Mouse (Mus musculus) layer of hippocampus, postnatal 36 days (tissue): Measurements from ENCODE around the gene Lamtor2. TPM values are rescaled to one million over a fixed set of nuclear protein-coding genes. Genes with fewer than 3 reads are reported as not detected.

ENCODE experiments used
- DNase-seq, 2 experiments: peaks; one replicate each; pipeline ENCODE4 v3.0.0; 2022
- total RNA-seq, 2 experiments: library from RNA; stranded (reverse); gene quantifications; 2 replicates each; pipeline ENCODE4 v1.2.3; 2021

Gene Lamtor2
- total RNA-seq, 2 experiments from 2014 or later = 91.0 to 111 TPM

DNA sequence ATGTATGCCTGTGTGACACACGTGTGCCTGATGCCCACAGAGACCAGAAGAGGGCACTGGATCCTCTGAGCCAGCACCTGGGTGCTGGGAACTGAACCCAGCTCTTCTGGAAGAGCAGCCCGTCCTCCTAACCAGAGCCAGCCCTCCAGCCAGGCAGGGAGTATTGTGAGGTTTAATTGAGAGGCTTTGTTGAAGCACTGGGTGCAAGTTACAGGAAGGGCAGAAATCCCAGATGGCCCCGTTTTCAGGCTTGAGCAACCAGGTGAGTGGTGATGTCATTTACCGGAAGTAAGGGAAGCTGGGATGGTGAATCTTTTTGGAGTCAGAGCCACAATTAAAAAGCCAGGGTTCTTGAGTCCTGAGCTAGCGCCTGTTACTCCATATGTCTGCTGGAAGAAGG lies 27.9 kb downstream of the Lamtor2 start:
- no peak for DNase-seq

DNA sequence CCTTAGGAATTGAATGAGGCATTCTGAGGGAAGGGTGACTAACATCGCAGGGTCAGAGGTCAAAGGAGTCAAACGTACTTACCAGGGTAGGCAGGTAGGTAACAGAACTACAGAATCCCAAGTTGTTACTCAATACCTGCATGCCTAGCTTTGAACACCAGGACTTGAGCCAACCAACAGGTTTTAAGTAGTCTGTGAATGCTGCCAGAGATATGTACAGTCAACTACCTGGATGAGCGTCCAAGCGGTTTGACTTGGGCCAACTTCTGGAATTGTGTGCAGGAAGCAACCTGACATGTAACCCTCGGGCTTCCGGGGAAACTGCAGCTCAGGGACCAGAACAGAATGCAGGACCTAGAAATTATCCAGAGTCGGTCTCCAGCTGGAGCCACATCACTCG lies 29.8 kb downstream of the Lamtor2 start:
- DNase-seq = no peak

DNA sequence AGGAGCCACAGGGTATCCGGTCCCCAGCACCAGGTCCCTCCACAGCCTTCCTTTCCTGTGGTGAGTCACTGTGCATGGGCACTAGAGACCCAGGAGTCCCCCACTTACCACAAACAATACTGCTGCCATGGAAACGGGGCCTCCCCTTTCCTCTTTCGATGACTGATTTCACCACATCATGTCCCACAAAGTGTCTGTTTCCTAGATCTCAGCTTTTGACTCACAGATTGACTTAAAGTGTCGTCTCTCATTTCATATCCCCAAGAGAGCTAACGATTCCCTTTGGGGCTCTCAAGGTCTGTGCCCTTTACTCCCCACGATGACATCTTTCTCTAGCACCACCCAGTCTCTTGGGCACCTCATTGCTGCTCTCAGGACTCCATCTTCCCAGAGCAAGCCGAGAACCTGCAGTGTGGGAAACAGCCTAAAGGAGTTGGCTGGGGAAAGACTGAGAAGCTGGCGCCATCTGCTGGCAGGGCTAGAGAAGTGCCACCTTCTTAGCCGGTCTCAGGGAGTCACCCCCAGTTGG lies 31.0 kb downstream of the Lamtor2 start:
- peak; percentile 48 to 57 for DNase-seq

DNA sequence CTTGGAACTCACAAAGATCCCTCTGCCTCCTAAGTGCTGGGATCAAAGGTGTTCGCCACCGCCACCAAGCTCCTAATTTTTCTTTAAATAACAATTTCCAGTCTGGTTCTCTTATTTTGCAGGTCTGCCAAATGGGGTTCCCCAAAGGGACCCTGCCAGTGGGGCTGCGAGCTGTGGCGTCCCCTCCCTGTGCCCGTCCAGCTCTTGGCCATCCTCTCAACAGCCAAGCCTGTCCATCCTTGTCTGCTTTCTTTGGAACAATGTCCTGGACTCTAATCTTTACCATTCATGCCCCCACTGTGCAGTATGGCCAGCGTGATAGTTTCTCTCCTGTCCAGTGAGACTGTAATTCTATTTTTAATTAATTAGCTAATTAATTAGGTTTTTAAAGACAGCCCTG lies 31.7 kb downstream of the Lamtor2 start:
- no peak for DNase-seq

DNA sequence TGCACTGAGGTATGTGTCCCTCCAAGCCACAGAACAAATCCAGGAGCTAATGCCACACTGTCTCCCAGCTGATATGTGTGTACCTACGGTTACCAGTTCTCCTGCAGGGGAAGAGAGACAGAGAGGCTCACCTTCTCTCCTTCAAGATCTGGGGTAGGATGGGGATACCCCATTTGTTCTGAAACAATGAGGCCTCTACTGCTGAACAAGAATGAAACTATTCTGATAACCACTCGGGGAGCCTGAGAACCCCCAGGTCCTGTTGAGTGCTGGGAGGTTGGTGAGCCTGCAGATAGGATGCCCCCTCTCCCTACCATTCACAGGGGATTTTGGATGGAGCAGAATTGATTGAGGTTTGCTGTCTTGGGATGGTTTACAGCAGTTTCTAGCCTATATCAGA lies 32.8 kb downstream of the Lamtor2 start:
- DNase-seq = no peak

DNA sequence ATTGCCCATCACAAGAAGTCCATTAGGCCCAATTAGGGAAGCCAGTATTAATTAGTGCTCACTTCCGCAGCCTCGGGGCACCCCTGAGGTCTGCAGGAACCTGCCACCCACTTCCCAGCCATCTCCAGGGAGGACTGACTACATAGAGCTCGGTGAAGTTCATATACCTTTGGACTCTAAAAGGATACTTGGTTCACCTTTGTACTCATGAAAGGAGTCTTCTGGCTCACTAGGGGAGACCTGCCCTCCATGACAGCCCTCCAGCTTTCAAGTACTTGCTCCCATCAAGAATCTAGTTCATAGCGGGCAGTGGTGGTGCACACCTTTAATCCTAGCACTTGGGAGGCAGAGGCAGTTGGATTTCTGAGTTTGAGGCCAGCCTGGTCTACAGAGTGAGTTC lies 34.5 kb downstream of the Lamtor2 start:
- no peak for DNase-seq

DNA sequence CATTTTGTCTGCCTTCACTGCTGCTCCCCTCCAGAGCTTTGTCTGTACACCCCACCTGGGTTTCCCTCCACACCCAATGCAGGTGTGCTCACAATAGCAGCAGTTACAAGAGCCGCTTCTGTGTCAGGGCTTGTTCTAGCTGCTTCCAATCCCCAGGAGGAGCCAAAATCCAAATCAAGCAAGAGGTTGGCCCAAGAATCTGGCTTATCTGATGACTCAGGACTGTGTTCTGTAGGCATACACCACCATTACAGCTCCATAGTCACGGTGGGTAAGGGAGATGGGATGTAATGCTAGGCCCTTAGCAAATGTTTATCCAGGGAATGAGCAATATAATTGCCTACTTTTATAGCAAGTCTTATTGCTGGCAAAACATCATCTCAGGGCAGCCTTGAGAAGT lies 36.5 kb downstream of the Lamtor2 start:
- DNase-seq = no peak

DNA sequence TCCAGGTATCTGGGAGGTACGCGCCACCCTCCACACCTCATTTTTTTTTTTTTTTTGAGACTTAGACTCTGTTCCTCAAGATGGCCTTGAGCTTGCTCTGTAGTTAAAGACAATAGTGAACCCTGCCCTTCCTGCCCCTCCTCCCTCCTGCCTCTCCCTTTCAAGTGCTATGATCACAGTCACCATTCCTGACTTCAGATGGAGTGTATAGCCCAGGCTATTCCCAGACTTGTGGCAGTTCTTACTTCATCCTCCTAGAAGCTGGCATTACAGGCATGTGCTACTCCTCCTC lies 37.8 kb downstream of the Lamtor2 start:
- no peak for DNase-seq

DNA sequence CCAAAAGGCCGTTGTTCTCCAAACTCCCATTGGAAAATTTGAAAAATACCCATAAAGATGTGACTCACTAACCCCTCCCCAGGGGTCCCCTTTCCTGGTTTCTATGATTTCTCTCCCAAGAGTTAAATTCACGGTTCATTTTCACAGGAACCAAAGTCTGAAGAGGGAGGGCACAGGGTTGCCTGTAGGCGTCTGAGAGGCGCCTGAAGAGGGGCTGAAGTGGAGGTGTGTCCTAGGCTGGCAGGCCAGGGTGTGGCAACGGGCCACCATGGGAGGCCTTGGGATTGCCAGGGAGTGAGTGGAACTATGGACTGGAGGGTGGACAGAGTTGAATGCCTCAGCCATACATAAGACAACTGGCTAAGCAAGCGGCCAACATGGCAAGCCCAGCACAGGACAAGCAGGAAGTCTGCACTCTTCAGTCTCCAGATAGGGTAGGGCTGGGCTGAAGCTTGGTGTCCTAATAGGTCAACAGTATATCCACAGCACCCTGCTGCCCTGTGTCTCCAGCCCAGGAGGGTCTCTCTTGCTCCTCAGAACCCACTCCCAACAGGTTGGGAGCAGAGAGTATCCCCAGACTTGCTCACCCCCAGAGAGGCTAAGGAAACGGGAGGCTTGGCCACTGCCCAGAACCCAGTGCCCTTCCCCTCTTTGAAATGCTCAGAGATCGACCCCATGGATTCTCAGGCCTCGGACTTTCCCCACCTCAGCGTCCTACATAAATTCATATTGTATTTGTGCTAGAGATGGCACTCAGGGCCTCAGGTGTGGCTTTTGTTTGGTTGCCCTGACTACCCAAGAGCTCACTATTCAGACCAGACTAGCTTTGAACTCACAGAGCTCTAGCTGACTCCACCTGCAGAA lies 38.4 kb downstream of the Lamtor2 start:
- DNase-seq = no peak

DNA sequence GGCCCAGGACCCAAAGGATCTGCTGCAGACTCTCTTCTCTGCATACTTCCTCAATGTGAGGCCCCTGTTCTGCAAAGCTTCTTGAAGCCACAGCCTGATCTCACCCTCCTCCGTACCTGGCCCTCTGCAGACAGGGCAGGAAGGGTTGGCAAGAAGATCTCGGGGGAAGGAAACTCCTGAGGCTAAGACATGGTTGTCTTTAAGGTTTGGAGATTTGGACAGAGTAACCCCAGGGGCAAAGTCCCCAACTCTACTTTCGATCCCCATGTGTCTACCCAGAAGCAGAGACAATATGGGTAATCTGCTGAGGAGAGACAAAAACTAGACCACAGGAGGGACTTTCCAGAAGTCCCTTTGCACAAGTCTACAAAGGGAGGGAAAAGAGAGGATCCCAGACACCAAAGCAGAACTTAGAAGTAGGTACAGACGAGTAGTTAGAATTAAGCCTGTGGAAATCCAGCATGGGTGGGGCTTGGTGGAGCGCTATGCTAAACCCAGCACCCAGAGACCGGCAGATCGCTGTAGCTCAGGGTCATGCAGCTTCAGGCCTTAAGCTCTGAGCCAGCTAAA lies 39.2 kb downstream of the Lamtor2 start:
- DNase-seq = no peak

DNA sequence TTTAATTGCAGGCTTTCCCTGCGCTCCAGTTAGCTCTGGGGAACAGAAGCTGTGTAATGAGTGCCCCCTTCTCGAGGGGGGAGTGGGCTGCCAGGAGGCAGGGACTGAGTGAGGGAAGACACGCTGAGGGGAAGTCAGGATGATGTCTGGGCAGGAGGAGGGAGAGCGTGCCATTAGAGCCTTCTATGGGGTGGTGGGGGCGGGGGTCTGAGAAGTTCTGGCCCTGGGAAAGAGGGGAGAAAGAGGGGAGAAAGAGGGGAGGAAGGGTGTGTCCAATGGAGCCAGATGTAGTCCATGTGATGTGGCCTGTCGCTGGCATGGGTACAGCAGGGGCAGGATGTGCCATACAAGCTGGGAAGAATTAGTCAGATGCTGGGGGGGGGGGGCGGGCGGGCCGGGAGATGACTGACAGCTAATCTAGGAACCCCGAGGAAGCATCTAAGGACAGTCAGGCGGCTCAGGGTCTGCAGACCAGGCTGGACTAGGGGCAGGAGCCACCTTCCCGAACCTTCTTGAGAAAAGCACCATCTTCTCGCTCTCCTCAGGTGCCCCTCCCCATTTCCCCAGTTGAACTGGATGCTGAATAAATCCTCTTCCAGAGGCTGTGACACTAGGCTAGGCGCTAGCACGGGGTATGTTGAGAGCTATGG lies 39.9 kb downstream of the Lamtor2 start:
- no peak for DNase-seq

DNA sequence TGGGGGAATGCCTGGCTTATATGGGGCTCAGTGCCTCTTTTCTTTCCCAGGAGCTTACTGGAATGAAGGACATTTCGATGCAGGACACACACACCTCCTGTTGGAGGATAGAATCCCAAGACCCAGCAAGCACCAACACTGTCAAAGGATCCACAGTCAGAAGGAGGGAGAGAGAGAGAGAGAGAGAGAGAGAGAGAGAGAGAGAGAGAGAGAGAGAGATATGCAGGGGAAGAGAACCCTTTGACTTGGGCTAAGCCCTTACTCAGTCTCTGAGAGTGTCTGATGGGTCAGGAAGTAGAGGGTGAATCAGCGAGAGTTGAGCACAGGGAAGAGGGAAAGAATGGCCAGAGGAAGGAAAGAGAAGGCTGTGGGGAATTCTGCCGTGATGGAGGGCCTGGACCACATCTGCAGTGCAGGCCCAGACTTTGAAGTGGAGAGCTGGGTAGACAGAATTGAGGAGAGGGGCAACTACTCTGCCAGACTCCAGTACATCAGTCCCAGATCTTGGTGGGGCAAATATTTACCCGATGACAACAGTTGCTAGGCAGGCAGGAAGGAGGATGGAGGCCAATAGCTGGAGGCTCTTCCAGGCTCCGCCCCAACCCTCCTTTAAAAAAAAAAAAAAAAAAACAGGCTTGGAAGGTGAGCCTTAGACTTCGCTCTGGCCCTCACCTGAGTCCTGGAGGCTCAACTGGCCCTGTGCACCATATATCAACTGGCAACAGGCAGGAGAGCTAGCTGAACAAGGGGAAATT lies 40.6 kb downstream of the Lamtor2 start:
- no peak for DNase-seq

DNA sequence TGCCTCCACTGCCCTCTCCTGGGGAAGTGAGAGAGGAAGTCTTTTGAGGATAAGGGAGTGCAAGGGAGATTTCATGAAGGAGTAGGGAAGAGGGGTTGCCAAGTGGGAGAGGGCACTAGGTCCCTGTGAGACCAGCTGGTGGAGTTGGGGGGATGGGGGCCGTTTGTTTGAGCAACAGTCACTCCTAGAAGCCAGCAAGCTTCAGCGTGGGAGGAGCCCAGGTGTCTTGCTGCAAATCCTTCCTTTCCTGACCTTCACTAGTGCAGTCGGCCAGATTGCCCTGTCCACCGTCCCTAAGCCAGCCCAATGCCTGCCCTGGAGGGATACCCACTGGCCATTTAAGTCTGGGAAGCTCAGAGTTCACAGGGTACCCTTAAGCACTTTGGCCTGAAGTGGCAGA lies 41.3 kb downstream of the Lamtor2 start:
- no peak for DNase-seq

DNA sequence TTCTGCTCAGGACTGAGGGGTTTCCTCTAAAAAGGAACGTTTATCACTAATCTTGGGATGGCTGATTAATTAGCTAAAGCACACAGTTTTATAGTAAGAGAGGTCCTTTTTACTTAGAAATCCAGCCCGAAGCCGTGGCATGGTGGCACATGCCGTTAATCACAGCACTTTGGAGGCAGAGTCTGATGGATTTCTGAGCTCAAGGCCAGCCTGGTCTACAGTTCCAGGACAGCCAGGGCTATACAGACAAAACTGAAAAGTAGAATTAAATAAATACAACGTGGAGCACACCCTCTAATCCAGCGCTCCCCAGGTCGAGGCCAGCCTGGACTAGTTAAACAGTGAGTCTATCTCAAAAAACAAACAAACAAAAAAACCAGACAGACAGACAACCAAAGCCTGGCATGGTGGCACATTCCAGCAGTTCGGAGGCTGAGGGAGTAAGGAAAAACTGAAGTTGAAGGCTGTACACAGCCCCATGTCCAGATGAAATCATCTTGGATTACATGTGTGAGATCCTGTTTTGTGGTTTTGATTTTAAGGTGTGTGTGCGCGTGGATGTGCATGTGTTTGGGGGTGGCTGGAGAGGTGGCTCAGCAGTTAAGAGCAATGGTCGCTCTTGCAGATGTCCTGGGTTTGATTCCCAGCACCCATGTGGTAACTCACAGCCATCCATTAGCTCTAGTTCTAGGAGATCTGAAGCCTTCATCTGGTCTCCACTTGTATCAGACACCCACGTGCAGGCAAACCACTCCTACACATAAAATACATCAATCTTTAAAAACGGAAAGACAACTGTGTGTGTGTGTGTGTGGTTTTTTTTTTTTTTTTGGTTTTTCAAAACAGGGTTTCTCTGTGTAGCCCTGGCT lies 42.2 kb downstream of the Lamtor2 start:
- DNase-seq = no peak

DNA sequence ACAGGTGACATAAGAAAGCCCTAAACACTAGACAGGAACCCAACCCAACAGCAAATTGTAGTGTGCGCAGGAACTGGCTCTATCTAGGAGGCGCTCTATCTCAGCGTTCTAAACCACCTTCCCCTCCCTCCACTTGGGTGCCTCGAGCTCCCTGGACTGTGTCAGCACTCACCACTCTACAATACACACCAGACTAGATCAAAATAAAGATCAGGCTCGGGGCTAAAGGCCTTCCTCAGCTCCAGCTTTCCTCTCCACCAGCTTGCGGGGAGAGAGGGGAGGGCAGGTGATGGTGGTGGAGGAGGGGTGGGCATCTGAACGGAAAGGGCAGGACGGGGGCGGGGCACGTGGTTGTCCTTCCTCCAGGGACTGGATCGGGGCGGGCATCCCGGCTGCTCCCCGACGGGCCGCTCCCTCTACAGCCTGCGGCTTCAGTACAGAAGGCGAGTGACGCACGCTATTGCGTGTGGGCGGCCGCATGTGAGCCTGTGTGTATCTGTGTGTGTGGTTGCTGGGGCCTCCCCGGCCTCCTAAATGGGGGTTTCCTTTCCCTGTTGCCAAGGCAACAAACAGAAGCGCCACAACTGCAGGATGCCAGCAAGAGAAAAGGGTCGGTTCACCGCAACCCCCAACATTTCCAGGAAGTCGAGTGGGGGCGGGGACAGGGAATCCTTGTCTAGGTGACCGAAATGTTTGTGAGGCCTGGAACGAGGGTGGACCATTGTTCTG lies 43.0 kb downstream of the Lamtor2 start, which contains the start of gene Lmna:
Gene Lmna, minus strand, starts transcription at position 265 of the 729 bp plus-strand sequence.
- peak; percentile 87 to 88 for DNase-seq

DNA sequence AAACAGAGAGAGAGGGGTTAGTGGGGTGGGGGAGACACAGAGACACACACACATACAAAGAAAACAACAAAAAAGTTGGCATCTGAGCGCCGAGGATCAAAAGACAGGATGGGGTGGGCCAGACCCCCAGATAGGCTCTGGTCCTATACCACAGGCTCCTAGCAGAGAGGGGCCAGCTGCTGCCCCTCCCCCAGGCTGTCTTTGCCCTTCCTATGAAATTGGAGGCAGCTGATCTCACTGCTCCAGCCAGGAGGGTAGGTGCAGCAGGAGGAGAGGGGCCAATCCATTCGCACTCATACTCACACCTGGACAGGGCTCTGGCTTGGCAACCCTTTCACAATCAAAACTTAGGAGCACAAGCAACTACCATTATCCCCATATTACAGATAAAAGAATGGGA lies 43.6 kb downstream of the Lamtor2 start:
- DNase-seq = no peak

DNA sequence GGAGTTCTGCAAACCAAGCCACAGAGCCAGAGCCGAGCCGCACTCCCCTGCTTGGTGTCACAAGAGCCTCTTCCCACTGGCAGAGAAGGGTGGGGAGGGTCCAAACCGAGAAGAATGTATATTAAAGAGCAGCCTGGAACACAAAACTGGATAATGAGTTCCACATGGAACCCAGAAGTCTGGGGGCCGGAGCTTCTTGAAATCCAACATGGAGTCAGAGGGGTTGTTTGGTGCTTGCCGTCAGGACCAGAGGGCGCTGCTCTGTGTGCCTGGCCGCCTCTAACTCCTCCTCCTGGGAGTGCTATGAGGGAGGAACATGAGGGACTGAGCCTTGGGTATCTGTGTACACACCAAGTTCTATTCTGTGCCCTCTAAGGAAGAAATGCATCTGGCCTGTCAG lies 47.1 kb downstream of the Lamtor2 start:
- DNase-seq = no peak

DNA sequence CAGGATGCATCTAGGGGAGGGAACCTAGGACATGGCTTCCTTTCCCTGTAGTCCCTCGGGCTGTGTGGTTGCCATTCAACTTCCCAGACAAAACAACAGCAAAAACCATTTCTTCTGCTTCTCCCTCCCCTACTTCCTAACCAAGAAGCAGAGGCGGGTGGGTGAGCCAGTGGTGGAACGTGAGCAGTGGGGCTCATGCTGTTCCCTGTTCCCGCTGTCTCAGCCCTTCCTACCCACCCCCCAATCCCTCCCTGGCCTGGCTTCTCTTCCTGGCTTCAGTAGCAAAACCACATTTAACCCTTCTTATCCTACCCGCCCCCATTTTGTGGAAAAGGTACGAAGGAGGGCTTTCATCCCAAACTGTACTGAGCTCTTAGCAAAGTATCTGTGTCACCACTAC lies 47.8 kb downstream of the Lamtor2 start:
- DNase-seq = no peak

DNA sequence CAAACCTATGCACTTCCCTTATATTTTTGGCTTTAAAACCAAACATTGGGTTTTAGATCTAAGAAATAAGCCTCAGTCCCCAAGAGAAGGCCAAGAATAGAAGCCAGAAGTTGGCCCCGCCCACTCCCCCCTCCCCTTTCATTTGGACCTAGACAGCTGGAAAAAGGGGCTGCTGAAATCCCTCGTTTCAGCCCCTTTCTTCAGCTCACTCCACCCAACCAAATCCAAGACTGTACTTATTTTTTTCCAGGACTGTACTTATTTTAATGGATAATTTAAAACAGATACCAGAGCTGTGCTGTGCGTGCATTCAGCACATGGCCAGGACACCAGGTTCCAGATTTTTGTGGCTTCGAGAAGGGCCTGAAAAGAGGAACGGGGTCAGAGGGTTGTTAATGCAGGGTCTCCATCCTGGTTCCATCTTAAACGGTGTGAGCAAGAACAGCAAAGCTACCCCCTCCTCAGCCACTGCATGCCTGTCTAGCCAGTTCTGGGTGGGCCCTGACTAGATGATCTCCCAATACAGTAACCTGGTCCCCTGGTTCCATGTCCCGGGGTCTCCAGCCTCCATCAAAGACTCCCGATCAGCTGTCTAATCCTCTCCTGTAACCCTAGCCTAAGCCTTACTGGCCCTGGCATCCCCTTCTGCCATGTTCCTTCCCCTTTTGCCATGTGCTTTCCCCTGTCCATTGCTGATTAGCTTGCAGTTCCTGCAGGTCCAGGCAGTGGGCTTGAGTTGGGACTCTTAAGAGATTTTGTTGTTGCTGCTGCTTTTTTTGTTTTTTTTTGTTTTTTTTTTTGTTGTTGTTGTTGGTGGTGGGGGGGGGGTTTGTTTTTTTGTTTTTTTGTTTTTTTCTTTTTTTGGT lies 48.8 kb downstream of the Lamtor2 start:
- DNase-seq = no peak

DNA sequence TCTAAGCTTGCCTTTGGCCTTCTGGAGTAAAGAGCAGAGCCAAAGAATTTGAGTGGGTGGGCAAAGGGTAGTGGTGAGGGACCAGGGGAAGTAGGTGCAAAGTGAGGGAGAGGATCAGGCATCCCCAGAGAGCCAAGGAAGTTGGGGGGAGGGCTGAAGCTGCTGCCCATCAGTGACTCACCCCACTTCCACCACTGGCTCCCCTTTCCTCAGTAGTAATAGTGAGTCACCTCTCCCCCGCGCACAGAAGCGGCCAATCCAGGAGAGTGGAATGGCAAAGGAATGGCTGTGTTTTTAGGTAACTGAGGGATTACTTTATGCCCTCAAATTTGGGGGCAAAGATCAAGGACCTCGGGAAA lies 49.4 kb downstream of the Lamtor2 start:
- DNase-seq = no peak
